Mouse (Mus musculus) G1E (cell line): ENCODE measurements around the gene Akap6. TPM values are rescaled to one million over a fixed set of nuclear protein-coding genes. Genes with fewer than 3 reads are reported as not detected.

ENCODE experiments used
- ATAC-seq: 2 replicates; pipeline ENCODE4 v1.8.0; 2016; ENCODE audit warnings: mild to moderate bottlenecking; ENCODE audit not compliant: insufficient number of reproducible peaks, poor library complexity, low FRiP score, severe bottlenecking; ENCODE audit errors: extremely low read depth
- DNase-seq: peaks from one replicate; pipeline ENCODE4 v3.0.0; 2012; ENCODE audit warnings: low spot score
- H3K27me3 ChIP-seq: 2 replicates; pipeline ENCODE4 v1.6.1; 2012; ENCODE audit warnings: mild to moderate bottlenecking, low read length, inconsistent platforms; ENCODE audit not compliant: insufficient read depth
- H3K36me3 ChIP-seq: replicated peaks from 2 replicates; pipeline ENCODE3; 2012; ENCODE audit warnings: mild to moderate bottlenecking, inconsistent platforms
- H3K4me1 ChIP-seq: 2 replicates; pipeline ENCODE4 v1.6.1; 2012; ENCODE audit warnings: low read depth, low read length, inconsistent platforms, mixed read lengths; ENCODE audit not compliant: insufficient read depth
- H3K4me3 ChIP-seq: 2 replicates; pipeline ENCODE4 v1.5.1; 2012; ENCODE audit warnings: low read depth, mild to moderate bottlenecking, inconsistent platforms, low read length, moderate library complexity, mixed read lengths
- H3K9me3 ChIP-seq: replicated peaks from 2 replicates; pipeline ENCODE4 v1.6.1; 2012; ENCODE audit warnings: inconsistent platforms
- CTCF ChIP-seq: IDR thresholded peaks from 2 replicates; pipeline ENCODE4 v1.5.1; 2012; ENCODE audit warnings: low read depth, low read length, inconsistent platforms, mixed read lengths
- GATA1 ChIP-seq: IDR thresholded peaks from 2 replicates; pipeline ENCODE4 v1.6.1; 2012; ENCODE audit warnings: borderline replicate concordance, low read length, inconsistent platforms, mixed read lengths
- GATA2 ChIP-seq: IDR thresholded peaks from 2 replicates; pipeline ENCODE4 v1.6.1; 2012; ENCODE audit warnings: low read depth, low read length, inconsistent platforms, borderline replicate concordance
- POLR2AphosphoS5 ChIP-seq: IDR thresholded peaks from 2 replicates; pipeline ENCODE4 v1.6.1; 2012; ENCODE audit warnings: low read depth, low read length, inconsistent platforms; ENCODE audit not compliant: insufficient replicate concordance
- TAL1 ChIP-seq: conservative IDR thresholded peaks from 2 replicates; pipeline ENCODE4 v1.6.1; 2012; ENCODE audit warnings: low read depth, low read length, inconsistent platforms, mixed read lengths
- polyA plus RNA-seq: library from polyadenylated mRNA; stranded (reverse); fragments of >175 nt; gene quantifications from 2 replicates; pipeline ENCODE4 v1.2.3, GENCODE M21; 2012
- total RNA-seq, 2 experiments: library from RNA; stranded (forward) in 1 of 2; stranded (reverse) in 1 of 2; fragments of 200-1000 nt in 1 of 2; fragments of >200 nt in 1 of 2; fragmentation: Nextera tagmentation in 1 of 2; gene quantifications; 2 replicates each; pipeline ENCODE4 v1.2.3; 2014 to 2017

Gene Akap6
- total and polyA plus RNA-seq, 3 experiments = 0.11 TPM; not detected in 2

GRCm38 (mm10) chr12:52675010-52675409, 24.2 kb upstream of the Akap6 start:
- H3K9me3 ChIP-seq = peaks cover 3% of the 10 kb centered on the region
- ATAC-seq = no peak
- no peak for DNase-seq
- H3K4me3 ChIP-seq = no peak overlapping the region
- H3K27me3 ChIP-seq = no peaks in the 10 kb centered on the region
- TF ChIP-seq GATA1 (no peak), POLR2AphosphoS5 (no peak), CTCF (no peak), TAL1 (no peak), GATA2 (no peak)
- H3K4me1 ChIP-seq = no peaks in the 10 kb centered on the region
- no peaks in the 10 kb centered on the region for H3K36me3 ChIP-seq

GRCm38 (mm10) chr12:52687355-52687754, 11.8 kb upstream of the Akap6 start:
- TF ChIP-seq CTCF (no peak), GATA2 (no peak), POLR2AphosphoS5 (no peak), TAL1 (no peak), GATA1 (no peak)
- Histone ChIP-seq H3K27me3 (no peaks in the 10 kb centered on the region), H3K36me3 (no peaks in the 10 kb centered on the region), H3K4me1 (no peaks in the 10 kb centered on the region), H3K4me3 (no peak overlapping the region), H3K9me3 (peaks cover 9% of the 10 kb centered on the region)
- DNase-seq (no peak), ATAC-seq (no peak)

- TF ChIP-seq GATA1 = no peak
- H3K36me3 ChIP-seq = no peaks in the 10 kb centered on the region
- no peaks in the 10 kb centered on the region for H3K4me1 ChIP-seq
- no peak overlapping the region for H3K4me3 ChIP-seq
- H3K9me3 ChIP-seq = peaks cover 16% of the 10 kb centered on the region
- DNase-seq (no peak), ATAC-seq (no peak)
- H3K27me3 ChIP-seq = no peaks in the 10 kb centered on the region
Observed at GRCm38 (mm10) chr12:52688712-52689111, 10.5 kb upstream of the Akap6 start.

DNA sequence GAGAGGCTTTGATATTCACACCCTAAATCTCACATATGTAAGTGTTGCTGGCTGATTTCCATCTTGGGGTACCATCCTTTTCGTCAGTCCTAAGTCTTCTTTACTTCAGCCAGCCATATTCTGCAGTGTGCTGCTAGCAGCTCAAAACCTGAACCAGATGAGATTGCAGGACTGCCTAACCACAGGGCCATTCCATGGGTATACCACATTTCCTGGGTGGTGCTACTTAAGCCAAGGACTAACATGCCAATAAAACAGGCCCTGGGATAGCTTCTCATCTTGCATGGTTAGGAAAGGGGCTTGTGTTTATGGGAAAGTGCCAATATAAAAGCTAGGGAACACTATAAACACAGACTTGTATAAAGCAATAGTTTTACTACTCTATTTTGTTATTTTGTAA, 7.6 kb upstream of the Akap6 start:
- H3K27me3 ChIP-seq = no peaks in the 10 kb centered on the region
- no peak for TF ChIP-seq GATA1
- TF ChIP-seq TAL1 = no peak
- TF ChIP-seq CTCF = no peak
- TF ChIP-seq GATA2 = no peak
- no peak for TF ChIP-seq POLR2AphosphoS5
- no peak for DNase-seq
- ATAC-seq = no peak
- no peak overlapping the region for H3K4me3 ChIP-seq
- H3K36me3 ChIP-seq = no peaks in the 10 kb centered on the region
- H3K9me3 ChIP-seq = peaks cover 22% of the 10 kb centered on the region
- no peaks in the 10 kb centered on the region for H3K4me1 ChIP-seq

- no peaks in the 10 kb centered on the region for H3K27me3 ChIP-seq
- no peaks in the 10 kb centered on the region for H3K36me3 ChIP-seq
- no peak for DNase-seq
- no peak overlapping the region for H3K4me3 ChIP-seq
- no peak for ATAC-seq
- H3K4me1 ChIP-seq = no peaks in the 10 kb centered on the region
- peaks cover 23% of the 10 kb centered on the region for H3K9me3 ChIP-seq
- no peak for TF ChIP-seq CTCF
- no peak for TF ChIP-seq POLR2AphosphoS5
- no peak for TF ChIP-seq GATA2
- TF ChIP-seq GATA1 = no peak
- TF ChIP-seq TAL1 = no peak
Observed at GRCm38 (mm10) chr12:52692290-52692974, 6.8 kb upstream of the Akap6 start.

GRCm38 (mm10) chr12:52697407-52698109, 1.6 kb upstream of the Akap6 start:
- TF ChIP-seq TAL1 = no peak
- TF ChIP-seq CTCF = no peak
- TF ChIP-seq GATA2 = no peak
- TF ChIP-seq POLR2AphosphoS5 = no peak
- no peak for TF ChIP-seq GATA1
- no peak for DNase-seq
- H3K4me1 ChIP-seq = no peaks in the 10 kb centered on the region
- ATAC-seq = no peak
- H3K27me3 ChIP-seq = no peaks in the 10 kb centered on the region
- no peak overlapping the region for H3K4me3 ChIP-seq
- peaks cover 28% of the 10 kb centered on the region for H3K9me3 ChIP-seq
- H3K36me3 ChIP-seq = no peaks in the 10 kb centered on the region
